Mouse (Mus musculus) lung, postnatal 0 days (tissue): ENCODE measurements around the gene Gm14147.
"Not testable (repeated sequence)": the region's sequence is repeated elsewhere in the genome, so short reads cannot be mapped to it uniquely, and the experiment has no call there.

Experiments used
- CTCF ChIP-seq: IDR thresholded peaks from 2 replicates; pipeline ENCODE4 v1.5.1; 2016; ENCODE audit warnings: antibody characterized with exemption, mild to moderate bottlenecking
- EP300 ChIP-seq: IDR thresholded peaks from 2 replicates; pipeline ENCODE4 v1.6.1; 2016; ENCODE audit warnings: antibody characterized with exemption, mild to moderate bottlenecking, control low read depth

- not testable (repeated sequence) for TF ChIP-seq EP300, CTCF
These were observed 5.8 kb upstream of the Gm14147 start, which contains the start of gene Gm14151 for GRCm38 (mm10) chr2:151092250-151092649.
